Mouse (Mus musculus): Measurements from ENCODE around the gene Gm47996.
"Not testable (repeated sequence)": the region's sequence is repeated elsewhere in the genome, so short reads cannot be mapped to it uniquely, and the experiment has no call there.

GRCm38 (mm10) chr1:151196690-151197089 lies 13.2 kb upstream of the Gm47996 start:
- not testable (repeated sequence) for TF ChIP-seq MAFK (IDR thresholded peaks at IDR 0.05; ENCODE audit: insufficient read depth, low read depth, low read length); ZNF384 (IDR thresholded peaks at IDR 0.05; ENCODE audit: low read depth, low read length); ZC3H11A (IDR thresholded peaks at IDR 0.05; ENCODE audit: borderline replicate concordance, low read depth, low read length)

All from ES-E14 (cell line).